Mouse (Mus musculus): ENCODE measurements at regions not wholly inside any gene's neighbourhood (a gene's known extent, or its start where the extent isn't known, plus 50 kb on each side); places are given as distances from the start of the nearest gene placed in this dataset.

DNA sequence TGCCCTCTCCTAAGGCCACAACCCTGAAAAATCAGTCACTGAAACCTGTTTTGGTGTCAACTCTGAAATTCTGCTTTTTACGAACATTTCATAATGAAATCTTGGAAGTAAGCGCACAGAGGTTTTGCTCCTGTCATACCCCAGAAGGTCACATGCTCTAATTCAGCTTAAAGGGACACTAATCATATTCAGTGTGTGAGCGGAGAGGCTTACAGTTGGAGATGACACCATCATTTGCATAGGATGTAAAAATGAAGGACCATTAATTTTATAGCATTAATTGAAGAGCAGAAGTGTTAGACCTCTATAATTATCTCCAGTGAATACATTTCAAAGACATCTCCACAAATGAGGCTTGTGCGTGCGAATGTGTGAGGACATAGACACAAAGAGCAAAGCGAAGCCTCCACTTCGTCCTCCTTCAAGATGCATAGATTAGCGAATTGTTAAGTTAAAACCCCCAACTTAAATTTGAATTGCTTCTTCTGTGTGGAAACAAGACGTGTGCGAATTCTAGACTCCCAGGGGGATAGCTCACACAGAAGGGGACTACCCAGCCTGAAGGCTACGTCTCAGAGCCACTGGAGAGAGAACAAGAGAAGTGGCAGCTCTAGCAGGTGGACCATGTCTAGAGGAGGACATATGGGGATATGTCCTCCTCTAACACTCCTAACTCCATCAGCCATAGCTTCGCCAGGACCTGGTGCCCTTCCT lies 479.0 kb upstream of the Kif2a start:
- DNase-seq (ENCODE audit: low spot score in 2 of 2): no peak

DNA sequence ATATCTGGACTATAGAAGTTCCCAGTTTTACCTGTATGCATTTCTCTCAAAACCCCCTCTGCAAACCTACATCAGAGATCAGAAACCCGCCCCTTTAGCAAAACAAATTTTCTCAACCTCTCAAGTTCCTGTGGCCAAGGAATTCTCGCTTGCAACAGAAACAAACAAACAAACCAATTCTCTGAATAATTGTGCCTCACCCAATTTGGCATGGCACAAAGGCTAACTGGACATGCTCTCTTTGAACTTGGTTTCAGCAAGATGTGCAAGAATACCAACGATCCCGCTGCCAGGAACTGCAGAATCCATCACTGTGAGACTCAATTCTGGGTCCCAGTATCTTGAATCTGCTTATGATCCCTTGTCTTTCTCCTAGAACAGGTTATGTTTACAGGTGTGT lies 477.4 kb upstream of the Kif2a start:
- DNase-seq (ENCODE audit: low spot score in 2 of 2): no peak

DNA sequence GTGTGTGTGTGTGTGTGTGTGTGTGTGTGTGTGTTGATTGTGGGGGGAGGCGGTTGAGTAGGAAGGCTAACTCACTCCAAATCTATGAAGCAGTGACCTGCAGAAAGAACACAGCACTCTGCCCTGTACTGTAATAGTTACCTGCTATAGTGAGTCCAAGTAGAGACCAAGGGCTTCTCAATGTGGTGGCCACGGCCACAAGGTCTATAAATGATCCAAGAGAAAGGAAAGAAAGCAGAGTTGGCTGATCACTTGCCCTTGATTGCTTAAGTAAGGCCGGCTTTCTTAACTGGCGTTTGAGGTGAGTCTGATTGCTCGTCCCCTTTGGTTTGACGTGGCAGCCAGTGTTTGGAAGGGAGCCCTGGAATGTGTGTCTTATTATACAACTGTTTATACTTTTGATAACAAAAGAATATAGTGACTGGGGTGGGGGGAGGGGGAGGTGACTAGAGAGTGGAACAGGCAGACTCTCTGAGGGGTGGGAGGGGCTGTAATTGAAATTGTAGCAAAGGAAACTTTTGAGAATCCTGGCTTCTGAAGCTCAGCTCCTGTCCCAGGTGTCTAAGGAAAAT lies 473.3 kb upstream of the Kif2a start:
- DNase-seq (ENCODE audit: low spot score in 2 of 2): no peak

DNA sequence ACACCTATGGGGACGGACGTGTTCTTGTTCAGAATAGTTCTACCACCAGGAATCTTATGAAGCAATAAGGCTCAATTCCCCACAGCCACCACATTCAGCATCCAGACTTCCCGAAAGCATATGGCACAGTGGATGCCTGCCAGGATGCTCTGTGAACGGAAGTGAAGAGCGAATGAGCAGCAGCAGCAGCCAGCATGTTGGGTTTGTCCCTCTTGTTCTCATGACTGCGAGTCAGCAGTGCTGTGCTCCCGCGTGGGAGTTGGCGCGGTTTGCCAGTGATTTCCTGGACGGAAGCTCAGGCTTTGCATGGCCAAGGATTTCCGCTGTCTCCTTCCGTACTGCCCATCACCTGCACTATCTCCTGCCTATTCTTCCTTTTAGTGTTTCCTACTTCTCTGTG lies 471.8 kb upstream of the Kif2a start:
- peak; percentile 81 to 87 for DNase-seq (ENCODE audit: low spot score in 2 of 2)

DNA sequence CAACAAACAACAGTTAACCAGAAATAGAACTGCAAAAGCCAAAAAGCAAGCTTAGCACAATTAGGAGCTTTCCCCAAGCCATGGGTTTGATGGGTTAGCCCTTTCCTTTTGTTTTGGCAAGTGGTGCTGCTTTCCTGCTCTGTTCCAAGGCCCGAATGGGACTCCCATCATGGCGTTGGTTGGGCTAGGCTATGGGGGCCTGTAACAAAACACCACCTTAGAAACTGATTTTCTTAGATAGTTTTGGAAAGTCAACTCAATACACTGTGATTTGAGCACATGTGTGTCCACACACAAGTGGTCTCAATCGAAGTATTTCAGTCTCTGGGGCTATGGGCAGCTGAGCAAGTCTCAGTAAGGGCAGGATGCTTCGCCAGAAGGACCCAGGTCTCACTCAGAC lies 470.5 kb upstream of the Kif2a start:
- no peak for DNase-seq (ENCODE audit: low spot score in 2 of 2)

DNA sequence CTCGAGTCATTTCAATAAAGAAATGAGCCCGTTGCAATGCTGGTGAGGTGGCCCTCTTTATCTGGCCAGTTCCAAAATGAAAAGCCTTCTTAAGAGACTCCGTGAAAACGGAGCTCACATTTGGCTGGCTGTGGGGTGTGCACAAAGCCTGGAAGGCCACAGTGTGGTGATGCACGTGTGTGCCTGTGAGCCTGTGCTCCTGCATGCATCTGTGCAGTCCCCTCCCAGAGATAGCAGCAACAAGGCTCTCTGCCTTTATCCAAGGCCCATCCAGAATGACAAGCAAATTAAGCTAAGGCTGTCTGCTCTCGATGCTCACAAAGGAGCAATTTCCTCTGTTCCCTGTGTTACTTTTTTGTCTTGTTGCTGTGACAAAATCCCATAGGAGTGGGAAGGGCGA lies 469.5 kb upstream of the Kif2a start:
- no peak for DNase-seq (ENCODE audit: low spot score in 2 of 2)

DNA sequence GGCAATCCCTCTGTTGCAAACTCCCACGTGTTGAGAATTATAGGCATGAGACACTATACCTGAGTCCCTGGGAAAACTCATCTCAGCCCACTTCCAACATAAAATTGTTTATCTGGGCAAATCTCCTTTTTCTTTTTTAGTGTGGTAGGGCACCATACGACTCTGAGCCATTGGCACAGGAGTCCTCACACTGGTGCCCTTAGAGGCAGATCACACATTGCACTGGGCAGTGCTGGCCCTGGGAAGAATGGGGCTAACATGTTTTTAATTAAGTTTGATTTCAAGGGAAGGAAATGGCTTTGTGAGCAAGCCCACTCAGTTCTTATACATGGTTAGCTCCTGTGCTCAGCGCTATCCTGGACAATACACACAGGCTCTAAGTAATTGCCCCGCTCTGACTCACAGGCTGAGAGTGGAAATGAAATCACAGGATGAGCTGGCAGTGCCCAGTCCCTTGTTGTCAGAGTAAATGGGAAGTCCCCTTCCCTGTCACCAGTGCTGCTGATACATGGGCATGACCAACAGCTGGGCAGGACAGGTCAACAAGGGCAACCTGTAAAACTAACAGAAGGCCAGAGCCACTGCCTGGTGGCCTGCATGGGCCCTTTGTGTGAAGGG lies 463.6 kb upstream of the Kif2a start:
- DNase-seq (ENCODE audit: low spot score in 2 of 2): no peak

DNA sequence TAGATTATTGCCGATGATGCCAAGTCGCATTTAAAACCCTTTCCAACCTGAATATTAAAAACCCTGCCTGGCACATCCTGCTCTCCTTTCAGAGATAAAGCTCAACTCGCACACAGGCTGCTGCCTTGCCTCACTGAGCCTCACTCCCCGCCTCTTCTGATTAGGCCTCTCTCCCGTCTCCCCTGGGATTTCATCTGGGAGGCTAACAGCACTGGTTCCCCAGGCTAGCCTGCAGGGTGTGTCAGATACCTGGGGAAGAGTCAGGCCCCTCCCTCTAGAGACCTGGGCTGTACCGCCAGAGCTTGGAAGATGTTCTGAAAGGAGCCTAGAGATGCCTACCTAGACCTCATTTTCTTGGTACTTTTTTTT lies 462.7 kb upstream of the Kif2a start:
- DNase-seq (ENCODE audit: low spot score in 2 of 2): no peak

DNA sequence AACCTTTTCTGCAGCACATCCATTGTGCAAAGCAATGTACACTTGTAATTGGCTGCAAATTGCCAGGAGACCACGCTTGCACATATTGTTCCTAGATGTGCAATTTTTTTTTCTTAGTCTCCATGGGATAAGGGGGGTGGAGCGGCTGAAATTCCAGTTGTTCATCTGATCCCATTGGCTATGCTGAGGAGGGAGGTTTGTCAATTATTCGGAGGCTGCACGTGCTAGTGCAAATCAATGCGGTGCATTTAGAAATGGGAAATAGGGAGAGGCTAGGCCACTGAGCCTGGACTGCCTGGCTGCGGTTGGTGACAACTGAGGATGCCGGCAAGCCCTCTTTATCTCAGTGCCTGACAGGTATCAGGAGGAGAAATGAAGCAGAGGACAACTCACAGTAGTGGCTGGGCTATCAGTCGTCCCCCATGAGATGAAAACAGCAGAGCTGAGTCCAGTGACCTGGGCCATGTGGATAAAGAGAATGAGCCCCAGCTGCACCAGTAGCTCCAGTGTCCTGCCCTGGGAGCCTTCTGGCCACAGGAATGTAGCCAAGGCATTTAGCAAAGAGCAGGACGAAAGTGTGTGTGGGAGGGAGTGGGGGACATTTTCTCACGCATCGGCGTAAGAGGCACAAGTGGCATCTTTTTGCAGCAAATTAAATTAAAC lies 462.2 kb upstream of the Kif2a start:
- DNase-seq (ENCODE audit: low spot score in 2 of 2): no peak

DNA sequence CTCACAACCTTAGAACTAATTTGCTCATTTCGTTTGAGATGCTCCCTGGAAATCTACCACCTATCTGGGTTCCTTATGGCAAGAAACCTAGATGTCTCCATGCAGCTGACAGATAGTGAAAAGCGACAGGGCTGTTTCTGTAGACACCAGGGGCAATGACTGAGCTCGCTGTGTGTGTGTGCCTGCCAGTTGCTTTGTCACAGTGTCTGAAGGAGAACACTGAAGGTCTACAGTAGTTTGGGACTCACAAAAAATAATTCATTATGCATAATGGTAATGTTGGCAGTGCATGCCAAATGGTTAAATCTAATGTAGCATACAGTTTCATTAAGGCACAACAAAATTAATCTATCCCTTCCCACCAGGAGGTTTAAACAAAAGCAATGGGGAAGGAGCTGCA lies 453.2 kb upstream of the Kif2a start:
- no peak for DNase-seq (ENCODE audit: low spot score in 2 of 2)

DNA sequence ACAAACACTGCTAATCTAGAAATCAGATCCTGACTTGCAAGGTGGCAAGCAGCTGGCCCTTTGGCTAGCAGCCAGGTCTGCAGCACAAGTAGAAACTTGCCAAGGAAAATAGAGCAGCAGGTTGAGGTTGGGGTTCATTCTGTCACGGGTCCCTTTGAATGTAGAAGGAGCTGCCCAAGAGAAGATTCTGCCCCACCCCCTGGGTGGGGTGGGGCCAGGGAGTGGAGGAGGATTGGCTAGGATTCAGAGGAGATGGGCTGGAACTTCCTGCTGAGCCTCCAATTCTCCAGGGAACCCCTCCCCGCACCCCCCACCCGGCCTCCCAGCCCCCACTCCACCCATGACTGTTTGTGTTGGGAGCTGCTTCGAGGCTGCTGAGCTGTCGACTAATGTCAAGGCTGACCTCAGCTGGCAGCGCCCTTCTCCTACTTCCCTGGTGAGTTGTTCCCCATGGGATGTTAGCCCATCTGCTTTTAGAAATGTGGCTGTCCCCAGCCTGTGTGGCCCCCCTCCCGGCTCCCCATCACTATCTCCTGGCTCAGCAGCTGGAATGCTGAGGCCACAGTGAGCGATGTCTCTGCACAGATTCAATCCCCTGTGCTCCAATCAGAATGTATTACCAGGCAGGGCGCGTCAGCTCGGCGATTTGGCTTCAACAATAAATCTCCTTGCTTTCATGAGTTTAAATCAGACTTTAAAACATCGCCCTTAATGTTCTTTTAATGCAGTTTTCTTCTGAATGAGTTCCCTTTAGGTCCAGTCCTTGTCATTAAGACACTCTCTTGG lies 447.8 kb upstream of the Kif2a start:
- DNase-seq (ENCODE audit: low spot score in 2 of 2): no peak

DNA sequence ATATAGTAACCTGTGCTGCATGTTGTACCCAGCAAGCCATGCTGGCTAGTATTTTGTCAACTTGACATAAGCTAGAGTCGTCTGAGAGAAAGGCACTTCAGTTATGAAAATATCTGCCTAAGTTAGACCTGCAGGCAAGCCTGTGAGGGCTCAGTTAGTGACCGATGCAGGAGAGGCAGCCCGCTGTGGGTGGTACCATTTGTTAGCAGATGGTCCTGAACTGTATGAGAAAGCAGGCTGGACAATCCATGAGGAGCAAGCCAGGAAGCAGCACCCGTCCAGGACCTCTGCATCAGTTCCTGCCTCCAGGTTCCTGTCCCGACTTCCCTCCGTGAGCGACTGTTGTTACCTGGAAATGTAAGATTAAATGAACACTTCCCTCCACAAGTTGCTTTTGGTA lies 440.9 kb upstream of the Kif2a start:
- no peak for DNase-seq (ENCODE audit: low spot score in 2 of 2)

DNA sequence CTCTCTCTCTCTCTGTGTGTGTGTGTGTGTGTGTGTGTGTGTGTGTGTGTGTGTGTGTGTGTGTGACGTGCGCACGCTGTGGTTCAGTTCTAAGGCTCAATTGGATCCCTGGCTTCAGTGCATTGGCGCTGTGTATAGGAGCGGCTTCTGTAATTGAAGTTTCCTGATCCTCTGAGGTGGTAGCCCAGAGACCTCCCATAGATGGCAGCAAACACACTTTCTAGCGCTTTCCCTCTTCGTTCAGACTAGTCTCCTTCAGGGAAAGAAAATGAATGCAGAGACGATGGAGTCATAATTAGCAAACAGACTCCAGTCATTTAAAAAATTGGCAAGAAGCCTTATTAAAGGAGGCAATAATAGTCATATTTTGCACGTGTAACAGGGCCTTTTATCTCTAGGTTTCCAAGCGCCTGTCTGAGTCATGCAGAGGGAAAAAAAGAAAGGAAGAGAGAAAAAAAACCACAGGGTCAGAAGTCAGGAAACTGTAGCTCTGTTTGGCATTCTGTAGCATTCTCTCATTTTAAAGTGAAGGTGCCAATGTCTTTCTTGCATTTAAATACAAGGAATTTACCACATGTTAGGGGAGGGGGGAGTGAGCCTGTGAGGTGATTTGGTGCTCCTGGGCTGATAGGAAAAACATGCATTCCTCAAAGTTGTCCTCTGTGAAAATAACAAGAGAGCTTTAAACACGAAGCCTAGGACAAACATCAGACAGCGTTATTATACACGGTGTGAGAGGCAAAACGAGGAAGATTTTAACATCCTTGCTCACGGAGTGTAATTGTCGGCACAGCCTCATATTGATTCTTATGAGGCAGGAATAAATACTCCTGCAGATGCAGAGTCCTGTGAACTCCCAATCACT lies 439.4 kb upstream of the Kif2a start:
- peak; percentile 63 to 71 for DNase-seq (ENCODE audit: low spot score in 2 of 2)

DNA sequence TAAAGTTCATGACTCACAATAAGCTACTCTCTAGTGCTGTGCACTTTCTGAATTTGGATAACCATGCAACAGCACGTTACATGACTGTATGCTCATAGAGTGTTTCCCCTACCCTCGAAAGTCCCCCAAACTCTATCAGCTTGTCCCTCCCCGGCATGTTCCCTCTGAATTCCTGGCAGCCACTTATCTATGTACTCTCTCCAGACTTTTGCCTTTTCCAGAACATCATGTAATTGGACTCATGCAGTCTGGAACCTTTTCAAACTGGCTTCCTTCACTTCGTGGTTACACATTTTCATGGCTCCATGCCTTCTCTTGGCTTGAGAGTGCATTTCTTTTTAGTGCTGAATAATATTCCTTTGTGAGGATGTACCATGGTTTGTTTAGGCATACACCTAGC lies 436.8 kb upstream of the Kif2a start:
- DNase-seq (ENCODE audit: low spot score in 2 of 2): no peak

DNA sequence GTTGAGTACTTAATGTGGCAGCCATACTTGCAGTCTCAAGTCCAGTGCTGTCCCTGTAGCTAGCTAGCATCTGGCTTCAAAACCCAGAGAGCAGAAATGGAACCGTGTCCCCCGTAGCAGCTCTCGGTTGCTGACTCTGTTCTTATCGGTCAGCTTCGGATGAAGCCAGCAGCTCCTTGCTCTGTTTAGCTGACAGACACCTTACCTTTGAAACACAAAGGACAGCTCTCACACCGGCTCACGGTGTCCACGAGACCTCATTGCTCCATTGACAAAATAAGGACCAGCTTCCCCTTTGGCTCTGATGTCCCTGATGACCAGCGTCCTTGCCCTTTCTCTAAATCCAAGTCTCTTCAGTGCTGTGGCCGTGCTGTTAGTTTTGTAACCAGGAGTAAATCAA lies 435.3 kb upstream of the Kif2a start:
- no peak for DNase-seq (ENCODE audit: low spot score in 2 of 2)

DNA sequence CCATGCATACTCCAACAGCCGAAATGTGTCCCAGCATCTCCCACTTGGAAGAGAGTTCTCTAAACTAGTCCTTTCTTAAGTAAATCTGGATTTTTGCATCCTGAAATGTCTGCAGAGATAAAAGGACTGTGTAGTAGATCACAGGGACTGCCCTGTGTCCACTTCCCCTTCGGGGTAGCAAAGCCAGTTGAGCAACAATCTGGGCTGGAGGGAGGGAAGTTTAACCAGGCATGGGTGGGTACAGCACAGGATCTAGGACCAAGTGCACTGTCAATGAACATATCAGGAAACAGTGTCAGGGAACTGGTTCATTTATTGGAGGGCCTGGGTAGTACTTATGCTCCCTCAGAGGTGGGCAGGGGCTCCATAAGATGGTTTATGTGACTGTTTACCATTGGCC lies 434.5 kb upstream of the Kif2a start:
- no peak for DNase-seq (ENCODE audit: low spot score in 2 of 2)

DNA sequence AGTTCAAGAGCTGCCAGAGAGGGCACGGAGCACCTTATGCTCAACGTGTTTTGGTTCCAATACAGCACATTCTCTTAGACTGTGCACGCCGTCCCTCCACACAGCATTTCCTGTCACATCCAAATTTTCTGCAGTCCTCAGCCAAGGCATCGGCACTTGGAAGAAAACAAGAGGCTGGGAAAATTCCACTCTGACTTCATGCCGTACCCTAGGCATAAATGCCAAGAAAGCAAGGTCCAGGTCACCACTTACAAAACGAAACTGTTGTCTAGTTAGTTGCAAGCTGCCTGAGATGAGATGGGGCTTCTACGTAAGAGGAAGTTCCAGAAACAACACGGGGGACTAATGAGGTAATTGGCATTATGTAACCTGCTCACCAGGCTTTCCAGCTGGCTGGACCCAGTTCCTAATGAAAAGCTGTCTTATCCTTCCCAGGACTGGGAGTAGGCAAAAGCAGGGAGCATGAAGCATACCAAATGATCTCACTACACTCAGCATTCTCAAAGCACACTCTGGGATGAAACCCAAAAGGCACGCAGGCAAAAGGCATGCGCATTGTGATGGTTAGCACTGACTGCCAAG lies 427.8 kb upstream of the Kif2a start:
- DNase-seq (ENCODE audit: low spot score in 2 of 2): peak; percentile 36 to 63

DNA sequence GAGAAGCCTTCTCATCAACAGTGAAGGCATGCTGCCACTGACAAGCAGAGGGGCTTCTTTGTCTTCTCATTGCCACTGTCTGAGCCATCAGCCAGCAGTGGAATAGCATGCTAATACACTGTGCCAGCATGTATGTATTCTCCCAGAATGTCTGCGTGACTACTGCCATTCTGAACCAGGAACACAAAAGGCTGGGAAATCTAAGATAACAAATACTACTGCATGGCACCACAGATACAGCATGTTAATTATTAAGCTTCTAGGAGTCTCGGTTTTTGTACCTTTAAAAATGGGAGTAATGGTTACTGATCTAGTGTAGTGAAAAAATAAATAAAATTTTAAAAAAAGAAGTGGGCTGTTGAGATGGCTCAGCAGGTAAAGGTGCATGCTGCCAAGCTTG lies 425.9 kb upstream of the Kif2a start:
- DNase-seq (ENCODE audit: low spot score in 2 of 2): no peak

DNA sequence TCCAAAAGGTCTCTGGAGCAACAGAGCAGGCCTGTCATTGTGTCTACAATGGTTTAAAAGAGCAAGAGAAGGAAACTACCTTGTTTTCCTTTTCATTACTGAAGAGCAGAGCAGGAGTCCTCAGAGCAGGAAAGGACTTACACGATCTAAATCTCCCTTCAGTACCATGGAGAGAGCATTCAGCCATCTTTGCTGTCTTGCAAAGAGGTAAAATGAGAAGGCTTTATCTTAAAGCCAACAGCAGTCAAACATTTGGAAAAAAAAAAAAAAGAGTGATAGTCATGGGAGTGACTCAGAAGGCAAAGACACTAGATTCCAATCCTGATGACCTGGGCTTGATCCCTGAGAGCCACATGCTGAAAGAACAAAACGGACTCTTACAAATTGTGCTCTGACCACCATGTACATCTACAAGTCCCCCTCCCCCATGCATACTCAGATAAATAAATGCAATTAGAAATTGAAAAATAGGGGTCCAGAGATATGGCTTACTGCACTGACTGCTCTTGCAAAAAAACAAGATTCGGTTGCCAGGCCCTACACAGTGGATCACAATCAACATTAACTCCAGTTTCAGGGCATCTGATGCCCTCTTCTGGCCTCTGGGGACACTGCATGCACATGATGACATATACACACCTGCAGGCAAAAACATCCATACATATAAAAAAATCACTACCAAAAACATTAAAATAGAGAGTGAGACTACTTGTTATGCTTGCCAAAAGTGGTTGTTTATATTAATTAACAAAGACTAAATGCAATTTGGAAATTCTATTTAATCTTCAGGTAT lies 397.6 kb upstream of the Kif2a start:
- no peak for DNase-seq (ENCODE audit: low spot score in 2 of 2)

DNA sequence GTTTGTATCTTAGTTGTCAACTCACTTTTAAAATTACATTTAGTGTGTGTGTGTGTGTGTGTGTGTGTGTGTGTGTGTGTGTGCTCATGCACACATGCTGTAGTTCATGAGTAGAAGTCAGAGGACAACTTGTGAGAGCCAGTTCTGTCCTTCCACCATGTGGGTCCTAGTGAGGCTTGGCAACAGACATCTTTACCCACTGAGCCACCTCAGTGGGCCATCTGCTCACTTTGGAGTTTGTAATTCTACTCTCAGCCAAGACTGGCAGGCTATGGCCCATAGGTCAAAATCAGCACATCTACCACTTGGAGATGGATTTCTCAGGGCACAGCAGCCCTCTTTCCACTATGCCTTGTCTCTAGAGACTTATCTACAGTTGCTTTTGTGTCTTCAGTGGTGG lies 388.3 kb upstream of the Kif2a start:
- DNase-seq (ENCODE audit: low spot score in 2 of 2): no peak
